Mouse (Mus musculus) midbrain, postnatal 0 days (tissue): ENCODE measurements around the gene Ccdc59. TPM values are rescaled to one million over a fixed set of nuclear protein-coding genes. Genes with fewer than 3 reads are reported as not detected.

Experiments used
- ATAC-seq: fragments of 200-750 bp; cut with Nextera tagmentation; 2 replicates; pipeline ENCODE4 v1.8.0; 2017; ENCODE audit warnings: moderate number of reproducible peaks, mild to moderate bottlenecking, moderate TSS enrichment, moderate library complexity; ENCODE audit not compliant: low FRiP score
- DNase-seq: peaks from one replicate; pipeline ENCODE4 v3.0.0-alpha.2; 2015; ENCODE audit warnings: low spot score
- H3K27ac ChIP-seq: fragments of 300-500 bp; sonication (generic); 2 replicates; pipeline ENCODE4 v1.5.1; 2014; ENCODE audit warnings: low read depth, mild to moderate bottlenecking, low read length, mixed read lengths
- H3K27me3 ChIP-seq: fragments of 300-500 bp; sonication (generic); 2 replicates; pipeline ENCODE4 v1.6.1; 2014; ENCODE audit warnings: low read length, control low read depth, mixed read lengths; ENCODE audit not compliant: insufficient read depth
- H3K36me3 ChIP-seq: fragments of 300-500 bp; sonication (generic); 2 replicates; pipeline ENCODE4 v1.6.1; 2014; ENCODE audit warnings: low read length, control low read depth, mixed read lengths; ENCODE audit not compliant: insufficient read depth
- H3K4me1 ChIP-seq: fragments of 300-500 bp; sonication (generic); 2 replicates; pipeline ENCODE4 v1.6.1; 2014; ENCODE audit warnings: mild to moderate bottlenecking, control low read depth, antibody characterized with exemption, low read length, mixed read lengths; ENCODE audit not compliant: insufficient read depth
- H3K4me2 ChIP-seq: fragments of 300-500 bp; sonication (generic); 2 replicates; pipeline ENCODE4 v1.6.1; 2014; ENCODE audit warnings: low read depth, mild to moderate bottlenecking, low read length, mixed read lengths; ENCODE audit not compliant: poor library complexity, severe bottlenecking
- H3K4me3 ChIP-seq: fragments of 300-500 bp; sonication (generic); 2 replicates; pipeline ENCODE4 v1.5.1; 2014; ENCODE audit warnings: low read depth, mild to moderate bottlenecking, low read length, moderate library complexity
- H3K9ac ChIP-seq: fragments of 300-500 bp; sonication (generic); replicated peaks from 2 replicates; pipeline ENCODE4 v1.6.1; 2014; ENCODE audit warnings: mild to moderate bottlenecking, low read length, moderate library complexity, mixed read lengths; ENCODE audit not compliant: poor library complexity, severe bottlenecking
- H3K9me3 ChIP-seq: fragments of 300-500 bp; sonication (generic); 2 replicates; pipeline ENCODE4 v1.6.1; 2016; ENCODE audit warnings: low read length, control low read depth
- CTCF ChIP-seq: IDR thresholded peaks from 2 replicates; pipeline ENCODE4 v1.5.1; 2016; ENCODE audit warnings: antibody characterized with exemption, mild to moderate bottlenecking
- WGBS: fragments of 180-500 bp; shearing (Covaris S2); extraction: QIAGEN DNeasy Blood & Tissue Kit; methylation state at CpG from one replicate; pipeline ENCODE4 v1.1.7; 2014; 5-methylcytosine and 5-hydroxymethylcytosine counted together
- polyA plus RNA-seq: library from polyadenylated mRNA; unstranded; fragments of >200 nt; fragmentation: Nextera tagmentation; extraction: Ambion mirVana; gene quantifications from 2 replicates; pipeline ENCODE4 v1.2.1, GENCODE M21; 2015
- total RNA-seq: library from RNA; depleted of rRNA; stranded (reverse); fragments of >200 nt; gene quantifications from 2 replicates; pipeline ENCODE4 v1.2.3, GENCODE M21; 2014; rRNA removed

Ccdc59 gene
- 13.0 and 19.0 TPM in 2 replicates for total RNA-seq
- polyA plus RNA-seq, result 41.0 and 46.4 TPM in 2 replicates

DNA sequence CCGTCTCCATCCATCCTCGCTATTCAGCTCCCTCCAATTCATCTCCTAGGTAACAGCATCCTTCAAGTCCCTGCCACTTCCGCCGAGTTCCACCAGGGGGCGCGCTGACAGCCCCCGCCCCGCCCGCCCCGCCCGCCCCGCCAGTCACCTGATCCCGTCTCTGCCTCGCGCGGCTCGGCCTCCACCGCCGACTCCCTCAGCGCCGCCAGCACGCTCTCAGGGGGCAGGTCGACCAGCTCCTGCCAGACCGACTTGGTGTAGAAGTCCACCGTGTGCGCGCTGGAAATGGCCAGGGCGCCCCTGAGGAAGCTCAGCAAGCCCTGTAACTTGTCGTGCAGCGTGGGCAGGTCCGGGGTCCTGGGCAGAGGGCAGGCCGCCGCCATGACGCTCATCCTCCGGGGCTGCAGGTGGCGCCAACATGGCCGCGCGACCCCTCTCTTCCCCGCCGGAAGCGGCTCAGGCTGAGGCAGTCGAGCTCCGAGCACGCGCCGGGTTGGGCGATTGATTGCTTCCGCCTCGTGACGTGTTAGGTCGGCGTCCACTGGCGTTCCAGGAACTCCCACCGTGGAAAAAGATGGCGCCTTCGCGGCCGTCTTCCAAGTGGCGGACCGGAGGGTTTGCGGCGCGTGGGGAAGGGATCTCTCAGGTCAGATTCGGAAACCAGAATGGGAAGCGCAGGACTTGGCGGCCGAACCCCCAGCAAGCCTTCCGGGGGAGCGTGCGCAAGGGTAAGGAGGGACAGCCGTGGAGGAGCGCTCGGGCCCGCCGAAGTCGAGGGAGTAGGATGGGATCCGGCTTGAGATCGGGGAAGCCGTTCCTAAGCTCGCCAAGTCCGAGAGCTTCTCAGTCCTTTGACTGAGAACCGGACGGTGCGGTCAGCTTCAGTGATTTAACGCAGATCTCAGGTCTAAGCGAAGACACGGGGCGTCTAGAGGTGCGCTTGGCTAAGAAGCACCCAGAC is at the start of gene Ccdc59, which contains the start of gene Mettl25:
Gene Ccdc59, plus strand, starts transcription at position 140 of the 961 bp plus-strand sequence.
Gene Mettl25, minus strand, starts transcription at position 453 of the 961 bp plus-strand sequence.
- peak; percentile 99 for ATAC-seq
- no peaks in the 10 kb centered on the region for H3K27me3 ChIP-seq
- H3K4me3 ChIP-seq, result peak within 1 kb of the TSS; percentile 88
- peaks cover 27% of the 10 kb centered on the region; the same call in 1 of the 2 replicates for H3K36me3 ChIP-seq
- TF ChIP-seq CTCF, result peak; percentile 71
- peak within 1 kb of the TSS; percentile 79 for H3K4me2 ChIP-seq
- peak; percentile 98 for DNase-seq
- H3K27ac ChIP-seq, result peak within 1 kb of the TSS; percentile 97
- no peaks in the 10 kb centered on the region for H3K9me3 ChIP-seq
- H3K4me1 ChIP-seq, result no peaks in the 10 kb centered on the region
- under 1% methylated on average over 86 of the region's 90 CpGs for WGBS
- H3K9ac ChIP-seq, result peak within 1 kb of the TSS; percentile 78

DNA sequence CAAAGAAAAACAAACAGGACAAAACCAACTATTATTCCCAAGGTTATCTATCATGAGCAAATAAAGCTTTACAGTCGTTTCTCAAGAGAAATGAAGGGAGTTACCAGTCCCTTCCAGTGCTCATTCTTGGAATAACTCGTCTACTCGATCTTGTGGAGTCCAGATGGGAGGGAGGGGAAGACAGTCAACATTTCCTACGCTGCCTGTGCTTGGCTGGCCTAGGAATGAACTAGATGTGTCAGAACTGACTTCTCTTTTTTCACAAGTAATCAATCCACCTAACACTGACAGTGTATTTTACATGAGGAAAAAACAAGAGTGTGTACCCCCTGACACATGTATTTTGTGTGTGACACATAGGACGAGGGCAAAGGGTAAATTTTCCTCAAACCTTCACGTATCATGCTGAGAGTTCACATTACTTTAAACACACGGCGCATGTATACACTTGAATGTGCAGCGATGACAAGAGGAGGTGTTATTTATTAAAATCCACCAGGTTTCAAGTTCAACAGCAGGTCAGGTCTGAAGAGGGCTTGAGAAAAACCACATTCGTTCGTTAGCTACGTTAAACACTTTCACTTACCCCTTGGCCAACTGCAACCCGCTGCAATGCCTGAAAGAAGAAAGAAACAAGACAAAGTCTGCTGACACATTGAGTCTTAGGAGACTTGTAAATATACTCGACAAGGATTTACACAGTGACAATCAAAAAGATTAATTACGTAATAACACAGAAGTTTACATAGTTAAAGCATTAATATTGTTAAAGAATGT is 46.9 kb upstream of the Ccdc59 start:
- TF ChIP-seq CTCF, result no peak
- Histone ChIP-seq H3K36me3 (peaks cover 5% of the 10 kb centered on the region; the same call in 1 of the 2 replicates), H3K4me1 (no peaks in the 10 kb centered on the region), H3K9me3 (no peaks in the 10 kb centered on the region), H3K4me3 (no peak overlapping the region), H3K4me2 (no peak overlapping the region), H3K27ac (no peak overlapping the region), H3K9ac (no peak overlapping the region), H3K27me3 (no peaks in the 10 kb centered on the region)
- ATAC-seq, result no peak
- DNase-seq, result no peak
- WGBS, result 89% methylated on average over 15 of the region's 15 CpGs

DNA sequence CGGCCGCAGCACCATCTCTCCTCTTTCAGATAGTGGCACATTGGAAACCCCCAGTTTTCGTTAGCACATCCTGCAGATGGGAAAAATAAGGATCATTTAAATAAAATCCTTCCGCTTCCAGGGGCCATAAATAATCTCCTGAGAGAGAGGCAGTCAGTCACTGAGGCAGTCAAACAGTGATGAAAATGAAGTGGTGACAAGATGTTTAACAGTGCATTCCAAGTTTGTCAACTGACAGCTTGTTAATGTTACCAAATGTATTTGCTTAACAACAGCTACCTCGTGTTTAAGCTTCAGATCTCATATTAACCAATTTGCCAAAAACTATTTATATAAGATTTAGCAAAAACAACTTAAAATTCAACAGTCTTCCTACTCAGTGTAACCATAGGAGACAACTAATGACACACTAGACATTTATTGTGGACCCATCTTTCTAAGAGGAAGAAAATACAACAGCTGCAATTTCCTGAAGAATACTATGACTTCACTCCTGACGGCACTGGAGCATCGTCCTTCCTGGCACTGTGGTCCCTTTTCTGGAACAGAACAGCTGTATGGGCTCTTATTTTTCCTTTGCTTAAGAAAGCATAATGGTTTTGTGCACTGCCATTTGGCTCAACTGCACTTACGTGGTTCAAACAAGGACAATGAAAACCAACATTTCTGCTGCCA is 43.5 kb upstream of the Ccdc59 start:
- Histone ChIP-seq H3K27ac (no peak overlapping the region), H3K9me3 (no peaks in the 10 kb centered on the region), H3K4me3 (no peak overlapping the region), H3K9ac (no peak overlapping the region), H3K4me1 (no peaks in the 10 kb centered on the region), H3K4me2 (no peak overlapping the region), H3K36me3 (peaks cover 2% of the 10 kb centered on the region; the same call in 1 of the 2 replicates), H3K27me3 (no peaks in the 10 kb centered on the region)
- DNase-seq (no peak), ATAC-seq (no peak)
- WGBS, result 87% methylated on average over 8 of the region's 8 CpGs
- no peak for TF ChIP-seq CTCF

DNA sequence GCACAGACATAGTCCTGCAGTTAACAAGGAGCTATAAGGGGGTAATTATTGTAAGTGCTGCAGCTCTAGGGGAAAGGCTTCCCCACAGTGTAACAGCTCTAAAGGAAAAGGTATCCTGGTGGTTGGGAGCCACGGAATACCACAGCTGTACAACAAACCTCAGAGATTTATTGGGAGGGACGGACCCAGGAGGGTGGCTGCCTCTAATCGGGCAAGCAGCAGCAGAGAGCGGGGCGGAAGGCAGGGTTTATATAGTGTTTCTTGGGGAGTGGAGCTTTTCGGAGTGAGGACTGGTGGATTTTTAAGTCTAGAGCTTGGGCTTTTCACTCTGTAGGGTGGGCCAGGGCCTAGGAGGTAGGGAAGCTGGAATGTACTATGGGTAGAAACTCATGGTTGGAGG is 39.7 kb upstream of the Ccdc59 start:
- no peak overlapping the region for H3K4me2 ChIP-seq

GRCm38 (mm10) chr10:105802132-105802531 is 38.7 kb upstream of the Ccdc59 start:
- Histone ChIP-seq H3K27me3 (no peaks in the 10 kb centered on the region), H3K36me3 (no peaks in the 10 kb centered on the region), H3K4me3 (no peak overlapping the region), H3K9ac (no peak overlapping the region), H3K27ac (no peak overlapping the region), H3K9me3 (no peaks in the 10 kb centered on the region), H3K4me1 (no peaks in the 10 kb centered on the region), H3K4me2 (no peak overlapping the region)
- TF ChIP-seq CTCF, result no peak
- no peak for ATAC-seq
- DNase-seq, result no peak
- 90% methylated on average over 6 of the region's 6 CpGs for WGBS

More for the DNA sequence above, 39.7 kb upstream of the Ccdc59 start:
- H3K9ac ChIP-seq, result no peak overlapping the region
- DNase-seq (no peak), ATAC-seq (no peak)
- H3K27me3 ChIP-seq, result no peaks in the 10 kb centered on the region
- H3K27ac ChIP-seq, result no peak overlapping the region
- no peak for TF ChIP-seq CTCF
- no peak overlapping the region for H3K4me3 ChIP-seq
- H3K4me1 ChIP-seq, result no peaks in the 10 kb centered on the region
- no peaks in the 10 kb centered on the region for H3K9me3 ChIP-seq
- 81% methylated on average over 6 of the region's 6 CpGs for WGBS
- H3K36me3 ChIP-seq, result no peaks in the 10 kb centered on the region
